Comparison of ENCODE assay signal across 8 mouse cellular contexts in genomic region chr8:11635012-11635577, GRCm38 (mm10). TPM values are rescaled to one million over a fixed set of nuclear protein-coding genes. Genes with fewer than 3 reads are reported as not detected.
A peak's percentile ranks its signal among the peaks of the same experiment; 100 is the strongest.
DNase-seq lines count a peak whose midpoint lies in the region; ATAC-seq lines count a peak whose summit lies in the region.

No protein-coding gene starts in this region.

- H3K36me3 ChIP-seq in hindbrain, embryonic 16.5 days (ENCODE audit: control insufficient read depth, insufficient read depth, low read length) = peaks cover 10% of the 10 kb centered on the region

- H3K4me2 ChIP-seq in hindbrain, embryonic 16.5 days (ENCODE audit: low read length) = peak overlapping the region; percentile 64

- H3K4me3 ChIP-seq in hindbrain, embryonic 16.5 days (ENCODE audit: low read length) = peak overlapping the region; percentile 97

- peak; percentile 64 to 71 for DNase-seq in cerebellum, postnatal 36 days
- peak; percentile 84 for DNase-seq in gastrocnemius, adult 18-20 months (ENCODE audit: low spot score)
- peak; percentile 58 to 78 for DNase-seq in left cerebral cortex, adult 8-10 months (ENCODE audit: low spot score in 2 of 2)
- DNase-seq in right cerebral cortex, postnatal 10 days (ENCODE audit: low spot score in 2 of 2) = peak; percentile 93 to 94
- DNase-seq in urinary bladder, postnatal 14 days (ENCODE audit: low spot score) = peak; percentile 83

- H3K27me3 ChIP-seq in hindbrain, embryonic 16.5 days (replicated peaks; ENCODE audit: control insufficient read depth, insufficient read depth, low read length) = no peaks in the 10 kb centered on the region

- H3K27ac ChIP-seq in hindbrain, embryonic 16.5 days (ENCODE audit: low read depth, low read length) = peak overlapping the region; percentile 97

- peaks cover 25% of the 10 kb centered on the region for H3K4me1 ChIP-seq in hindbrain, embryonic 16.5 days (ENCODE audit: control insufficient read depth, insufficient read depth, low read depth, low read length)

- no peaks in the 10 kb centered on the region for H3K9me3 ChIP-seq in hindbrain, embryonic 16.5 days (ENCODE audit: control insufficient read depth, low read length)

- under 1% methylated on average over 63 of the region's 70 CpGs for WGBS in hindbrain, embryonic 16.5 days

- ATAC-seq in activated CD4-positive, CD25-positive, alpha-beta regulatory T cell, adult 4 months = peak; percentile 47
- peak; percentile 84 for ATAC-seq in hindbrain, embryonic 16.5 days
- peak; percentile 38 for ATAC-seq in megakaryocyte, adult 5-6 weeks (ENCODE audit: poor library complexity, severe bottlenecking)

- H3K9ac ChIP-seq in hindbrain, embryonic 16.5 days (ENCODE audit: low read depth, low read length) = peak overlapping the region; percentile 98

RNA-seq across cellular contexts. Expression of gene Ankrd10, which starts 0.5 kb away (rescaled TPM):
- polyA plus RNA-seq in activated CD4-positive, CD25-positive, alpha-beta regulatory T cell, adult 4 months (2017; shearing (Covaris generic)) = 10 to 100 TPM; 51.8 to 54.2 TPM
- total RNA-seq in gastrocnemius, adult 18-20 months (2021) = 10 to 100 TPM; 11.1 to 11.9 TPM
- polyA plus RNA-seq in hindbrain, embryonic 16.5 days (2015; fragmentation: Nextera tagmentation; extraction: Ambion mirVana) = 71.4 and 80.5 TPM in 2 replicates
- total RNA-seq in left cerebral cortex, adult 8-10 months (2022) = 10 to 100 TPM; 37.3 to 49.1 (median 43.7) TPM
- total RNA-seq in megakaryocyte, adult 5-6 weeks (2015) = 32.8 and 37.5 TPM in 2 replicates
- 27.2 and 29.4 TPM in 2 replicates for total RNA-seq in megakaryocyte, adult 5-6 weeks (2017)

Comparison
In these comparisons a context has a peak if more than half of its experiments do, and no peak if none do; other contexts are left out.
1. Peak in every context shown above with its lines: DNase-seq, ATAC-seq, H3K4me3 ChIP-seq and H3K27ac ChIP-seq.